Mouse (Mus musculus) small intestine, adult 2 months (tissue): ENCODE measurements around the gene Prg4.

Experiments used
- CTCF ChIP-seq: fragments of 200-500 bp; IDR thresholded peaks from 2 replicates; pipeline ENCODE4 v1.5.1; 2012; ENCODE audit warnings: low read depth, mild to moderate bottlenecking, control low read depth, inconsistent platforms, low read length, moderate library complexity, mixed read lengths; ENCODE audit not compliant: insufficient replicate concordance, insufficient read length; ENCODE audit errors: extremely low read depth
- POLR2A ChIP-seq: fragments of 200-500 bp; IDR thresholded peaks from 2 replicates; pipeline ENCODE4 v1.6.1; 2012; ENCODE audit warnings: low read depth, mild to moderate bottlenecking, control low read depth, inconsistent platforms, low read length, moderate library complexity

DNA sequence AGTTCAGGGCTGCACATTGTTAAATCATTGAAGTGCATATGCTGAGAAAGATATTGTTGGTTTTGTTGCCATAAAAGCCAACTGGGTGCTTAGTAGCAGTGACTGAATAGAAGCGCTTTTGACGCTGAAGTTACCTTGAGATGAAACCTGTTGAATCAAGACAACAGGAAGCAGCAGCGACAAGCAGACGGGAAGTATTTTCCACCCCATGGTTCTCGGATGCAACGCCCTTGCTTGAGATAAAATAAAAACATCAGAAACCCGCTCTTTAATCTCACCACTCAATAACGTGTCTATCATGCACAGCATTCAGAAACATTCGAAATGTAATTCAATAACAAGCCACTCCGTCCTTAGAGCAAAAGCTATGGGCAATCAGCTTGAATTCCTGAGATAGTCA lies 601 bp downstream of the Prg4 start:
- no peak for TF ChIP-seq CTCF
- TF ChIP-seq POLR2A, result no peak
